Mouse (Mus musculus) spleen, adult 2 months (tissue): ENCODE results near the gene Rps21.

Source experiments
- CTCF ChIP-seq: fragments of 200-500 bp; IDR thresholded peaks from 2 replicates; pipeline ENCODE4 v1.5.1; 2011; ENCODE audit warnings: mild to moderate bottlenecking, inconsistent platforms; ENCODE audit not compliant: insufficient read depth, insufficient read length, insufficient replicate concordance; ENCODE audit errors: extremely low read depth
- POLR2A ChIP-seq: fragments of 200-500 bp; IDR thresholded peaks from 2 replicates; pipeline ENCODE4 v1.6.1; 2011; ENCODE audit warnings: low read depth, low read length, inconsistent platforms

- TF ChIP-seq POLR2A (peak; percentile 23; the same call in 1 of the 2 replicates), CTCF (no peak)
Measured at GRCm38 (mm10) chr2:180273394-180274244, 16.4 kb downstream of the Rps21 start, which contains the start of gene Cables2.
